Mouse (Mus musculus): ENCODE results near the gene Nom1.
A peak's percentile ranks its signal among the peaks of the same experiment; 100 is the strongest.
"Not testable (repeated sequence)": the region's sequence is repeated elsewhere in the genome, so short reads cannot be mapped to it uniquely, and the experiment has no call there.

The Nom1 gene

DNA sequence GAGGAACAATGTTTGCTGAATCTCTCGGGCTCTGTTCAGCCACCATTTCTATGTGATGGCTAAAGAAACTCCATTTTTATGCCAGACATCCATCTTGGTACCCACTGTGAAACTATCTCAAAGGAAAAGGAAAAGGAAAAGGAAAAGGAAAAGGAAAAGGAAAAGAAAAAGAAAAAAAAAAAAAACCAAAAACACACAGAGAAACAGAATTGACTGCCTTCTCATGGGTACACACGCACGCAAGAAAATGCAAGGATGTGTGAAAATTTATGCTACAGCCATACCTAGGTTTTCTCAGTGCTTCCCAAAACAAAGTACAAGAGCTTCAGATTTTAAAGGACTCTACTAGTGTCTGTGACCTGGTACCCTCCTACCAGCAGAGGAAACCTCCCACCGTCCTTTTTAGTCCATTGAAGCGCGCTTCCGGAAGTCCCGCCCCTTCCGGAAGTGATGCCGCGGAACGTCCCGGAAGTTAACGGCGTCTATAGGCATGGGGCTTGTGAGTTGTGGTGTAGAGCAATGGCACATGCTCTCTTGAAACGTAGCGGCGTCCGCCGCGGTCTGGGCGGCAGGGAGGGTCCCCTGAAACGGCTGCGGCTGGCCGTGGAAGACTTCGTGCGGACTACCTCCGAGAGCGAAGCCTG is at the start of gene Nom1:
Gene Nom1 (plus strand): TSS at position 437 of the 644 bp plus-strand sequence.
- DNase-seq (ENCODE audit: extremely low read depth, low read depth) = peak; percentile 93

DNA sequence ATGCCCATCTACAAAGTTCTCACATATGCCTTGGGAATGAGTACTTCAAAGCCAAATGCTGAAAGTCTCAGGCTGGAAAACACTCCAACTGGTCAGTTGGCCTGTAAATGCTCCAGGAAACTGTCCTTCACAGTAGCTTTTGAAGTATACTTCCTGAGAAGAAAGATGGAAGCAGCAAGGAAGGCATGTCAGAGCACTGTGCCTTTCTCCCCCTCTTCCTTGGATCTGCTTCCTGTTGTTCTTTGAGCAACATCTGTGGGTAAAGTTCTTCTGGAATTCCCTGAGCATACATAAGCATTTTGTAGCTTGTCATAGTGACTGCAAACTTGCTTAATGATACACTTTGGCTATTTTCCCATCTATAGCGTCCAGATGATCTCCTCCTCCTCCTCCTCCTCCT is 46.9 kb upstream of the Nom1 start:
- DNase-seq (ENCODE audit: extremely low read depth, low read depth) = no peak

DNA sequence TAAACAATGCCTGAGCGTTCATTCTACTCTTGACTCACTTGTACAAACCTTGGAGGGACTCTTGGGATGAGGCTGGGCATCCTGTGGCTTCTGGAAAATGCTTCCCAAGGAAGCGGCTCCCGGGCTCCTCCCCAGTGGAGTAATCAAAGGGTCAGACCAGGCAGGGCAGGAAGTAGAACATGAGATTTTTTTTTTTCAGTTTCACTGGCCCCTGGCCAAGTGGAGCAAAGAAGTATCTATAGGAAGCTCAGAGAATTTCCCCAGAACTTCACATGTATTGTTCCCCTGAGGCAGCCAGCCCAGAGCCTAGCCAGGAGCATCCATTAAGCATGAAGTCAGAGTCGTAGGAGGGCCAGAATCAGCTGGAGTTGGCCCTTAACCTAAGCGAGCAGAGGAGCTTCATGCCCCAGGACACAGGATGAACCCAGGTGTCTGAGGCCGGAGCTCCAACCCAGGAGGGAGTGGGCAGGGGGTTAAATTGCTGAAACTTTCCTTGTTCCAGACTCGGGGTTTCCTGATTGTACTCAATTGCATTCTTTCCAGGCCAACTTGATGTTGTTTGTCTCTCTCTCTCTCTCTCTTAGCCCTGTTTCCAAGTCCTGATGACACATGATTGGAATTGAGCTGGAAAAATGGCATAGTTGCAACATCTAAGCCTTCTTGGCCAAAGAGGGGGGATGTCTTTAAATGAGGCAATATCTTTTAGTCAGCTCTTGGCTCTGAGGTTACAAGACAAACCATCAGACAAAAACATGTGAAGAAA is 46.1 kb upstream of the Nom1 start:
- DNase-seq (ENCODE audit: extremely low read depth, low read depth) = no peak

DNA sequence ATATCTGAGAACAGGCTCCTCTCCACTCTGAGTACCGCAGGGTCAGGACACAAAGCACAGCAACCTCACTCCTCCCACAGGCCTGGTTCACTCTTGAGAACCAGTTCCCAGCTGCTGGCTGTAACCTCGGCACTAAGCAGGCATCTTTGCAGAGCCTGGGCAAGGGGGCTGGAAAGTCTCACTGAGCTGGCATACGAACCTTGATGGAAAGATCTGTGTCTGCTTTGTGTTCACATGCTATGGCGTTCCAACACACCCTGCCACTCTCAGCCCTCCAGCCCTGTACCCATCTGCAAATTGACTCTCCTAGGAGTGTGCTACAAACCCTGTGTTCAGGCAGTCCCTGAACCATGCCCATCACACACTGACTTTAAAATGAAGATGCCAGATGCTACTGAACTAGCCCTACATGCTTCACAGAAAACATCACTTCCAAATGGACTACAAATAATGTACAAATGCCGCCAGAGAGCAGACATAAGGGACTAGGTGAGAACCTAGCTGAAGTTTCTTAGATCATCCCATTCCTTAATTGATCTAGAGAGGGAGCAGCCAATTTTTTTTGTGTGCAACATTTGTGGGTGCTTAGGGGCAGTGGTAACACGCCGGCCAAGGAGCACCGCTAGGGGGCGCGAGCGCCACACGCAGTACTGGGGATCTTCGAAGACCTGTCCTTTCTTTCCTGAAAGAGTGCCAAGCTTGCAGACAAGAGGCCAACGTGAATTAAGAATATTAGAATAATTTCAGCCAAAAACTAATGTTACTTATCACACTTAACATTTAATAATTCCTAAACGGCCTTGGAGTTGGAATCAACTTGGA is 45.3 kb upstream of the Nom1 start:
- DNase-seq (ENCODE audit: extremely low read depth, low read depth) = peak; percentile 51

DNA sequence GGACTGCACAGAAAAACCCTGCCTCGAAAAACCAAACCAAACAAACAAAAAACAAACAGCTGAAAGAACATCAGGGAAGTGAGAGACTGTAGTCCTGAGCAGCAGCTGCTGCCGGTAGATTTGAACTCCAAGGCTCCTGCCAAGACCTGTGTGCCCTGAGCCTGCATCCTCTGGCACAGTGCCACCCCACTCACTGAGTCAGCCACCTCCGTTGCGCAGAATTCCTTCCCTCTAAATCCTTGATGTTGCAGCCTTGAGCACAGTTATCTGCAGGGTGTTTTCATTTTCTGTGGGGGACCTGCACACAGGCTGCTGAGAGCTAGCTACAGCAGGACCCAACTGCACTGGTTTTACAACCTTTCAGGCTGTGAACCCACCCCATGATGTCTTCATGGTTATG is 36.0 kb upstream of the Nom1 start:
- DNase-seq (ENCODE audit: extremely low read depth, low read depth) = no peak

DNA sequence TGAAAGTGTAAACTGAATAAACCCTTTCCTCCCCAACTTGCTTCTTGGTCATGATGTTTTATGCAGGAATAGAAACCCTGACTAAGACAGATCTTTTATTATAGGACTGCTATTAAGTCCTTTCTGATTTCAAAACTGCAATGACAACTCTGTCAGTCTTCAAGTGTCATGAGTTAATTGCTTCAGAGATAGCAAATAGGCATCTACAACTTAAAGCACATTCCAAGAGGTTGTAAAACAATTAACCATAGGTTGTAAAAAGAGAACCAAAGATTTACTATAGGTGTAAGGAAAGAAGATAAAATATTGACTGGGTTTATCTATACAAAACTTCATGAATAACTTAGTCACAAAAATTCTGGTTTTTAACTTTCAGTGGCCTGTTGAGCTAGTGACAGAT is 23.6 kb upstream of the Nom1 start:
- no peak for DNase-seq (ENCODE audit: extremely low read depth, low read depth)

DNA sequence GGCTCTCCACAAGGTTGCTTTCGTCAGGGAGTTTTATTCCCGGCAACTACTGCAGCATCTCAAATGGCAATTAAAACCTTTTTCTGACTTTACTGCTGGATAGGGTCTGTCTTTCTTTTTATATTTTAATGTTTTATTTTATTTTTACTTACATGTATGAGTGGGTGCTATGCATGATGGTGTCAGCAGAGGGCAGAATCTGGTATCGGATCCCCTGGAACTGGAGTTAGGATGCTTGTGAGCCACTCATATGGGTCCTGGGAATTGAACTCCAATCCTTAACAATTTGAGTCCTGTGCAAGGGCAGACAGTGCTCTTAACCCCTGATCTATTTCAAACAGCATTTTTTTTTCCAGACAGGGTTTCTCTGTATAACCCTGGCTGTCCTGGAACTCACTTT is 21.4 kb upstream of the Nom1 start:
- DNase-seq (ENCODE audit: extremely low read depth, low read depth) = no peak

DNA sequence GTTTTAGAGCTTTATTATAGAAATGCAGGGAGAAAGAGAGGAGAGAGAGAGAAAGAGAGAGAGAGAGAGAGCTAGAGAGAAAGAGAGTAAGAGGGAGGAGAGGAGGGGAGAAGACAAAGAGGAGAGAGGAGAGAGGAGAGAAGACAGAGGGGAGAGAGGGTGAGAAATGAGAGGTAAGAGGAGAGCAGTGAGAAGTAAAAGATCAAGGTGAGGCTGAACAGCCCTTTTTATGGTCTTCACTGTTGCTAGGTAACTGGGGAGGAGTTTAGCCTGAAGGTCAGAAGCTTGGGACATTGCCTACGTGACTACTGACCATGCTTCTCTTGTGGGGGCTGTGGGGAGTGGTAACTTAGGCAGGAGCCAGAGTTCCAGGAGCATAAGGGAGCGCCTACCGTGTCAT is 11.1 kb upstream of the Nom1 start:
- not testable (repeated sequence) for DNase-seq (ENCODE audit: extremely low read depth, low read depth)

DNA sequence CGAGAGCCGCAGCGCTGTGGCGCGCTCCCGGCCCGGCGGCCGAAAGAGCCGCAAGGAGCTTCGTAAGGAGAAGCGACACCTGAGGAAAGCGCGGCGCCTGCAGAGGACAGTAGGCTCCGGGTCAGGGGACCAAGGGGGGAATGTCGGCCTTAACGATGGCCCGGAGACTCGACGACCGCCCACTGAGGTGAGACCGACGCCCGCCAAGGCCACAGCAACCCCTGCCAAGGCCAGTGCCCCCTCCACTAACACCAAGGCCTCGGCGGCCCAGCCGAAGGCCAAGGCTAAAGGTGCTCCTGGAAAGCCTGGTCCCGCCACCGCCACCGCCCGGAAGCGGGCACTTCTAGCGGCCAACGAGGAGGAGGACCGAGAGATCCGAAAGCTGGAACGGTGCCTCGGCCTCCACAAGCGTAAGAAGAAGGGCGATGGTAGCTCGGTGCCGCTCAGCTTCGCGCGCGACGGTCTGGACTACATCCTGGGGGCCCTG is 451 bp downstream of the Nom1 start:
- no peak for DNase-seq (ENCODE audit: extremely low read depth, low read depth)

DNA sequence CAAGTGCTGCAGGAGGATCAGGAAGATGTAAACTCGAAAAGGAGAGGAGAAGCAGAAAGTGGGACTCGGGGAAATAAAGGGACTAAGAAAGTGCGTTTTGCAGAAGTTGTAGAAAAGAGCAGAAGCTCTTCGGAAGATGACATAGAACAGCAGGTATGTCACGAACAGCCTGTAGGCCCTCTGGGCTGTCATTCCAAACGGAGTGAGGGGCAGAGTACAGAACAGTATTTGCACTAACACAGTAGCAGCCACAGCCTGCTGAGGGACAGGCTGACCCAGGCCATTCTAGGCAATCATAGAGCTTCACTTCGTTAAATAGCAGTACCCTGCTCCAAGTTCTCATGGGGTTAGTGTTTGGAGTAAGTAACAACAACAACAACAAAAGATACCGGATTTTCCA is 1.0 kb downstream of the Nom1 start:
- no peak for DNase-seq (ENCODE audit: extremely low read depth, low read depth)

DNA sequence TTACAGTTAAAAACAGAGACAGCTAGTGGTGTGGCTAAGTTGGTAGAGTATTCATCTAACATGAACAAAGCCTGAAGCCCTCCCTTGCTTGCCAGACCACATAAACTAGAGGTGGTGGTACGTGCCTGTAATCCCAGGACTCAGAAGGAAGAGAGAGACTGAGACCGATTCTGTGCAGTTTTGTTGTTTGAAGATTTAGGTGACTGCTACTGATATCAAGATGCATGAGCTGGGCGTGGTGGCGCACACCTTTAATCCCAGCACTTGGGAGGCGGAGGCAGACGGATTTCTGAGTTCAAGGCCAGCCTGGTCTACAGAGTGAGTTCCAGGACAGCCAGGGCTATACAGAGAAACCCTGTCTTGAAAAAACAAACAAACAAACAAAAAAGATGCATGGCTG is 2.3 kb downstream of the Nom1 start:
- not testable (repeated sequence) for DNase-seq (ENCODE audit: extremely low read depth, low read depth)

DNA sequence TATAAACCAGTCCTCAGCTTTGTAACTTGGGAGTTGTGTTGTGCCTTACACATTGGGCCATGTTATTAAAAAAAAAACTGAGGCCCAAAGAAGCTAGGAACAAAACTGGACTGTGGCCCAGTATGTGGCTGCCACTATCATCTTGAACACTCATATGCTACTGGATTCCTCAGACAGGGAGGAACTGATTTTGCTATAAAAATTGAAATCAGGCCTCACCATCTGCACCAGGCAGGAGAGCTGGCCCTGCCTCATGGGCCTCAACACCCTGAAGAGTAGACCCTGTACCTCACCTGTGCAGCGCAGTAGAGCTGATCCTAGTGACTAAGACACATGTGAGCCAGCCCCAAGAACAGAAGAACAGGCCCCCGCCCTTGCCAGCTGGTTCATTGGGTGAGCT is 10.8 kb downstream of the Nom1 start:
- no peak for DNase-seq (ENCODE audit: extremely low read depth, low read depth)

DNA sequence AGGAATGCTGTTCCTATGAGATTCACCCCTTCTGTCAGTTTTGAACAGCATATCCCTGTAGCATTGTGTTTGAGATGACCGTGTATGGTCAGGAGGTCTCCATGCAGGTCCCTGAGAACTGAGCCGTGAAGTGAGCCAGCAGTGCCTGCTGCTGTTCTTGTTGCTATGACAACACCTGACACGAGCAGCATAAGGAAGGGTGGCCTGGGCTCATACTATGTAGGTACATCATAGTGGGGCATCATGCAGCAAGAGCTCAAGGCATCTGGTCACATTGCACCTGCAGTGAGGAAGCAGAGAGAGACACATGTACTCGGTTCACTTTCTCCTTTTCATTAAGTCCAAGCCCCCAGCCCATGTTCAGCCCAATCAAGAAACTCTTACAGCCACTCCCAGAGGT is 17.9 kb downstream of the Nom1 start:
- DNase-seq (ENCODE audit: extremely low read depth, low read depth) = no peak

DNA sequence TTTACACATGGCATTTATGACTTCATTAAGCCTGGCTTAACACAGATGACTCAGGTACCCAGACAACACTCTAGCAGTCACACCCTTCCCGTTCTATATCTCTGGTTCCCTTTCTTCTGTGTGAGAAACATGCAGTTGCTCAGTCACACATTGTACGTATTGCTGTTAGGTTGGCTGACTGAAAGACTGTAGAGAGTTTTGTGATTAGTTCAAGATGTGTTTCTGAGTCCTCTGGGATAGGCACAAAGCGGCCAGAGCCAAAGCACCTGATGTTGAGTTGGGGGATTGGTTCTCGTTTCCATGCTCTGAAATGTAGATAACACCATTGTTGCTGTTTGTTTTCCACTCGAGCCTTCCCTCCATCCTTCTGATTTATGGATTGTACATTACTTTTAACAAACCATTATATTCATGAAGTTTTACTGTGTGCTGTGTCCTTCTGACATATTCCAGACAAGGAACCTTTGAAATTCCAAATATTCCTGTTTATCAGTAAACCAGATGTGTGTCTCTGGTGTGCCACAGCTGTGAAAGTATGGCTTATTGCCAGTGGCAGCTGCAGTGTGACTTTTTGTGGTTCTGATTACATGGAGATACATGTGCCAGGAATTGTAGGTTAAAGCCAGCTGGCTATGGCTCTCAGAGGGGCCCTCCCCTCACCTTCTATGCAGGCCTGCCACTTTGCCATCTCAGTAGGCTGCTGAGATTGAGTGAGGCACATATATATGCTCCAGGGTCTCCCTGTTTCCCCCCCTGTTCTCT is 22.6 kb downstream of the Nom1 start:
- DNase-seq (ENCODE audit: extremely low read depth, low read depth) = no peak

DNA sequence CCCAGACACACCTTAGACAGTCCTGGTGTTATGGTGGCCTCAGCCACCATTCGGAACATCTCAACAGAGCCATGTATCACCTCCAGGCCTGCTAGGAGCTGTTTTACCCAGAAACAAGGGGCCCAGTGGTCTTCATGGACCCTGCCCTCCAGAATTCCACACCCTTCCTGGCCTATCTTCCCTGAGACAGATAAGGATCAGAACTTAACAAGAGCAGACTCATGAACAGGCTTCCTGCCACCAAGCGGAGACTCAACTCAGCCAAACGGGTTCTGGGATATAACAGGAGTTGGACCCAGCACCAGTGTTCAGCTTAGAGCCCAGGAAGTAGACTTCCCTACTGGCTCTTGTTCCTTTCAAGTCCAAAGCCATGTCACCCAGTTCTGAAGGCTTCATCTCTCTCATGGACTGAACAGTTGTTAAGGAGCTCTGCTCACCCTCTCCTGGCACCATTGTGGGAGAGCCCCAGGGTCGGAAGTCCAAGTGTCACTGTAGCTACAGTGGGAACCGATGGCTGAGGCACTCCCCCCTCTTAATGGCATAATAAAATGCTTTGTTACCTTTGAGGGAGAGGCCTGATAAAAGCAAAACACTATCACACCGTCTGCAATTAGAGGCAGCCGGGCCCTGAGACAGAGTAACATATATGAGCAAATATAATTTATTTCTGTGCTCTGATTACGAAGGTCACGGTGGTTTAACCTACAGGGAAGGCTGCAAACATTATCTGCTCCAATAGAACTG is 28.7 kb downstream of the Nom1 start:
- DNase-seq (ENCODE audit: extremely low read depth, low read depth) = no peak

DNA sequence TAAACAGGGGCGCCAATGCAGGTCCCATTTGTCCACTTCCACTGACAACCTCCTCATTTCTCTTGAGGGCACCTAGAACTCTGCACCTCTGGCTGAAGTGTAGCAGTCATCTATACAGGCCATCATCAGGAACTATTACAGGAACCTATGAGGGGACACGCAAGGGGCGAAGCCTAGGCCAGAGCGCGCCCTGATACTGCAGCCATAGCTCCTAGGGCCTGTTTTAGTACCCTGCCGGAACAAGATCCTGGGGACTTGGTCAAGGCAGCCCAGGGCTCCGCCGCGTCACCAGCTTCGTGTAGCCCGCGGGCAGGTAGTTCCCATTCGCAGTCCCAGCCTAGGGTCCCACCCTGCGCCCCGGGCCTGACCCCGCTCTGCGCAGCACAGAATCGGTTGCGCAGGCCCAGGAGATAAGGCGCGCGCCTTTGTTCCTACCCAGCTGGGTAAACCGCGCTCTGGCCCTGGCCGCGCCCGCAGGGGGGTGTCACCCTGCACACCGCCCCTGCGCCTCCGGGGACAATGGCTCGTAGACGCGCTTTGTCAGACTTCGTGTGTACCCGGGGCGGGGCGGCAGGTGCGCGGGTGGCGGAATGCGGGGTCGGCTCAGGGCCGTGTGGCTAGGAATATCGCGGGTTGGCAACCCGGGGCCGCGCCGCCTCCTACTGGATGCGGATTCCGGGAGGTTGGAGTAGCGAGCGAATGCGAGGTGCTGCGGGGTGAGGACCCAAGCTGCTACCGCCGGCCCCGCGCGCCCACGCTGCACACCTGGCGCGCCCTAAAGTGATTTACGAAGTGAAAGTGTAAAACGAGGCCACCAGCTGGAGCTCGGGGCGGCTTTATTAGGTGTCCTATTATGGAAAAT is 33.3 kb downstream of the Nom1 start:
- DNase-seq (ENCODE audit: extremely low read depth, low read depth) = peak; percentile 28

DNA sequence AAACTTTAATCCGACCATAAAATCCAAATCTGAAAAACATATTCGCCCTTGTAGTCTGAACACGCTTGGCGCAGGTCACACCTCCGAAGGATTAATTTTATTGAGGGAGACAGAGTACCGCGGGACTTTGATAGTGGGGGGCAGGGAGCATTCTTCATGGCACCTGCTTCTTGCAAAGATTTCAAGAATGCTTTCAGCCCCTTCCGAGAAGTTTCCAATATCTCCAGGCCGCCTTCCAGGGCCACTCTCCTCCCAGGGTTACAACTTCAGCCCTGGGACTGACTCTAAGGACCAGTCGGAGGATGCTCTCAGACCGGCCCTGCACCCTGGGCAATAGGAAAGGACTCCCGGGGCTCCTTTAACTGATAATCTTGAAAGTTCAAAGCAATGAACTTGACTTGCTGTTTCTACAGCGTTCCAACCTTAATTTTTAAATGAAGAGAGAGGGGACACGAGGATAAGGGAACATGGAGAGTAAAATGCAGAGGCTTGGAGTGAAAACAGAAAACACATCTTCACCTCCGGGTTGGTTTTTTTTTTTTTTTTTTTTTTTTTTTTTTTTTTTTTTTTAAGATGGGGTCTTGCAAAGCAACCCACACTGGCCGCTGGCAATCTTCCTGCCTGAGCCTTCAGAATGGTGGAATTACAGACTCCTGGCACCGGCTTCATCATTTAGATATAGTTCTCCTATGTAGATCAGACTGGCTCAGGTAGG is 34.0 kb downstream of the Nom1 start:
- no peak for DNase-seq (ENCODE audit: extremely low read depth, low read depth)

DNA sequence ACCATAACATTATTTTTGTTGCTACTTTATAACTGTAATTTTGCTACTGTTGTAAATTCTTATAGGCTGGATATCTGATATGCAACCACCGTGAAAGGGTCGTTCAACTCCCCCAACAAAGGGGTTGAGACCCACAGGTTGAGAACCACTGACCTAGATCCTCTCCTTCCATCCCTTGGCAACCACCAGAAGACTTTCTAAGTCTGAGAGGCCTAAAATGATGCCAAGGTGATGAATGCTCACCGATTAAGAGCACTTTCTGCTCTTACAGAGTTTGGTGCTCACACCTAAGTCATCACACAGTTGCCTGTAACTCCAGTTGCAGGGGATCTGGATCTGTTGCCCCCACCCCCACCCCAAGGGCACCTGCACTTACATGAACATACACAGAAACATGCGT is 35.0 kb downstream of the Nom1 start:
- DNase-seq (ENCODE audit: extremely low read depth, low read depth) = no peak

DNA sequence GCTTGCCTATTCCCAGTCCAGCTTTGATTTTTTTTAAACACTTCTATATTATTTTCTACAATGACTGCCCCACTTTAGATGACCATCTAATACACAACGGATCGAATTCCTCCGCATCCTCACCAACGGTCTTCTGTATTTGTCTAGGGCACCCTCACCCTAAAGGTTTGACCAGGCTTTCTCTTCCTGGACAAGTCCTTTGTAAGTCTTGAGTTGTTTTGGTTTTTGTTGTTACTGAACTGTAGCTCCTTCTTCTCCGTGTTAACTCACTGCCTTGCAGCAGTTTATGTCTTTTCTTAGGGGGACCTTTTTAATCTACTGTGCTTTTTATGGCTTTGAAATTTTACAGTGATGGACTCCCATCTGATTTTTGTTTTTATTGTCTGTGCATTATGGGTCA is 35.8 kb downstream of the Nom1 start:
- no peak for DNase-seq (ENCODE audit: extremely low read depth, low read depth)
